Mouse (Mus musculus) spleen, adult 2 months (tissue): ENCODE results near the gene Leng8.

Source experiments
- CTCF ChIP-seq: fragments of 200-500 bp; IDR thresholded peaks from 2 replicates; pipeline ENCODE4 v1.5.1; 2011; ENCODE audit warnings: mild to moderate bottlenecking, inconsistent platforms; ENCODE audit not compliant: insufficient read depth, insufficient read length, insufficient replicate concordance; ENCODE audit errors: extremely low read depth
- POLR2A ChIP-seq: fragments of 200-500 bp; IDR thresholded peaks from 2 replicates; pipeline ENCODE4 v1.6.1; 2011; ENCODE audit warnings: low read depth, low read length, inconsistent platforms

DNA sequence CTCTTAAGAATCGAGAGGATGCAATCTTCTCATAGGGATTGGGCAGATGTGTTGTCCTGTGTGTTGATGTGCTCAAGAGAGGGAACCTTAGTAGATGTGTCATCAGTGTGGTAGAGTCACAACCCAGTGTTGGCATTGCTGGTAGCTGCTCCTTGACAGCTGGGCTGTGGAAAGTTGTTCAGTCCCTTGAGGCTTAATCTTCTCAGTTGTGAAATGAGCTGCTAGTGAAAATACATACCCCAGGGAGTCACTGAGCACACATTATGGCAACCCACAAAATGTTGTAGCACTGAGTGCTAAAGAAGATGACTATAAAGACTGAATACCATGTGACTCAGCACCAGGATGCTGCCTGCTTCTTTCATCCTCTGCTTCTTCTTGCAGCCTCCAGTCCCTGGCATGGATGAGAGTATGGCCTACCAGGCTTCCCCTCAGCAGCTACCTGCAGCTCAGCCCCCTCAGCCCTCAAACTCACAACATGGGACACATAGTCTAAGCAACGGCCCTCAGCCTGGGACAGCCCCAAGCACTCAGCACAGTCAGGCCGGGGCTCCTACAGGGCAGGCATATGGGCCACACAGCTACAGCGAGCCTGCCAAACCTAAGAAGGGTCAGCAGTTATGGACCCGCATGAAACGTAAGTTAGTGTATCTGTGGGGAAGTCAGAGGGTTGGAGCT lies 4.9 kb downstream of the Leng8 start:
- TF ChIP-seq CTCF (no peak), POLR2A (no peak)
